Mouse (Mus musculus) C2C12 (cell line): ENCODE measurements around the gene Syn3.

Experiments used
- CEBPB ChIP-seq: IDR thresholded peaks from one replicate; pipeline ENCODE4 v1.6.1; 2011; ENCODE audit warnings: low read depth, mild to moderate bottlenecking, control low read depth, moderate library complexity
- CTCF ChIP-seq: IDR thresholded peaks from one replicate; pipeline ENCODE4 v1.5.1; 2011; ENCODE audit not compliant: control insufficient read depth, insufficient read depth, insufficient read length
- FOSL1 ChIP-seq: IDR thresholded peaks from one replicate; pipeline ENCODE4 v1.8.0; 2011; ENCODE audit warnings: mild to moderate bottlenecking, low read length; ENCODE audit not compliant: poor library complexity, insufficient read depth, severe bottlenecking
- MAX ChIP-seq: IDR thresholded peaks from one replicate; pipeline ENCODE4 v1.6.1; 2011; ENCODE audit warnings: mild to moderate bottlenecking, control low read depth
- MYOD1 ChIP-seq: IDR thresholded peaks from one replicate; pipeline ENCODE4 v1.6.1; 2011; ENCODE audit warnings: low read depth; ENCODE audit not compliant: control insufficient read depth, insufficient read length
- MYOG ChIP-seq: IDR thresholded peaks from one replicate; pipeline ENCODE4 v1.6.1; 2011; ENCODE audit not compliant: control insufficient read depth, insufficient read length; ENCODE audit errors: extremely low read depth
- USF1 ChIP-seq: IDR thresholded peaks from one replicate; pipeline ENCODE4 v1.6.1; 2011; ENCODE audit warnings: low read depth, mild to moderate bottlenecking, control low read depth, moderate library complexity

DNA sequence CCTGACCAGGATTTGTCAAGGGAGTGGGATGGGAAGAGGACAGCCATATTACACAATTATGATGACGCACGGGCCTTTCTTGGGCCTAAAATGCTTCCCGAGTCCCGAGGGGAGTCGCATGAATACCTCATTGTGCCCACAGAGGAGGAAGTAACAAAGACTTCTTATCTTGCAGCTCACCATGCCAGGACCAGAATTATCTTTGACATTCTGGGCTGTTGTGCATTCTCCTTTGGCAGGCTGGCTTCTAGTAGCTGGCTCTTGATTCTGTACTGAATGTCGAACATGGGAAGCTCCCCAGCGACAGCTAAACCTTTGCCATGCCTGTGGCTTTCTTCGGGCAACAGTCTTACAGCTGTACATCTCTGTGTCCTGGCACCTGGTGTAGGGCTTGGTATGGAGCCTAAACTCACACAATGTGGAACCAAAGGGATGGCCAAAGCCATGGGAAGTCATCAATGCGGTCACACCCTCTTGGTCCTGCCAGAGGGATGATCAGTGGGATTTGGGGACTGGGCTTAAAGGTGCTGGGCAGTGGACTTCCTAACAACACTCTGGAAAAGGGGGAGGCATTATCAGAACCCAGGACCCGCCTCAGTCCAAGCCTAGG, 250.5 kb downstream of the Syn3 start:
- TF ChIP-seq CTCF: no peak
- no peak for TF ChIP-seq MAX
- no peak for TF ChIP-seq MYOD1
- TF ChIP-seq CEBPB: no peak
- TF ChIP-seq MYOG: no peak
- TF ChIP-seq USF1: no peak
- no peak for TF ChIP-seq FOSL1
